Mouse (Mus musculus) heart, adult 2 months (tissue): Measurements from ENCODE around the gene Evi5l.

Source experiments
- CTCF ChIP-seq: fragments of 200-600 bp; IDR thresholded peaks from 2 replicates; pipeline ENCODE4 v1.8.1; 2022; ENCODE audit warnings: antibody characterized with exemption, mild to moderate bottlenecking, moderate library complexity
- POLR2A ChIP-seq: fragments of 200-500 bp; IDR thresholded peaks from 2 replicates; pipeline ENCODE4 v1.6.1; 2011; ENCODE audit warnings: mild to moderate bottlenecking, low read depth, low read length, control low read depth; ENCODE audit not compliant: insufficient read depth

DNA sequence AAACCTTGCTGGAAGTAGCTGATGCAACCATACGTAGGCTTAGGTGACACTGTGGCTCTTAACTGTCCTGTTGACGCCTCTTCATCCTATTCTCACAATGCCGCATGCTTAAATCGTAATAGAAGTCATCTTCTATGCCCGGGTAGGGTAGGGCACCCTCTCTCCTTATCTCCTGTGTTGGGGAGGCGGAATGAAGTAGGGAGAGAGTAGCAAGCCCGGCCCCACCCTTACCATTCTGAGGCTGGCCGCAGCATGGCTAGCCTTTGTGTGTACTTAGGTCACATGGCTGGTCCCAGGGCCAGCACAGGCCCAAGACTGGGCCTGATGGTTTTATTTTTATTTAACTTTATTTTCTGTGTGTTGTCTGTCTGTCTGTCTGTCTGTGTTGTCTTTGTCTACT is 80.9 kb downstream of the Evi5l start:
- TF ChIP-seq POLR2A (no peak), CTCF (no peak)
